Mouse (Mus musculus) layer of hippocampus, adult 2 months (tissue): ENCODE data around the gene Arid3b. TPM values are rescaled to one million over a fixed set of nuclear protein-coding genes. Genes with fewer than 3 reads are reported as not detected.
A peak's percentile ranks its signal among the peaks of the same experiment; 100 is the strongest.

Experiments
- DNase-seq, 2 experiments: peaks; one replicate each; pipeline ENCODE4 v3.0.0; 2022; ENCODE audit warnings: low spot score in 2 of 2
- H3K27ac ChIP-seq: fragments of 200-600 bp; 2 replicates; pipeline ENCODE4 v1.8.1; 2022
- H3K4me3 ChIP-seq: fragments of 200-600 bp; 2 replicates; pipeline ENCODE4 v1.8.1; 2022; ENCODE audit warnings: mild to moderate bottlenecking
- CTCF ChIP-seq: fragments of 200-600 bp; conservative IDR thresholded peaks from 2 replicates; pipeline ENCODE4 v1.8.1; 2022; ENCODE audit warnings: antibody characterized with exemption, mild to moderate bottlenecking, moderate library complexity
- total RNA-seq, 2 experiments: library from RNA; stranded (reverse); gene quantifications; 2 replicates each; pipeline ENCODE4 v1.2.3; 2021

The Arid3b gene
- total RNA-seq, 2 experiments from 2014 or later = 8.1 to 9.2 TPM

DNA sequence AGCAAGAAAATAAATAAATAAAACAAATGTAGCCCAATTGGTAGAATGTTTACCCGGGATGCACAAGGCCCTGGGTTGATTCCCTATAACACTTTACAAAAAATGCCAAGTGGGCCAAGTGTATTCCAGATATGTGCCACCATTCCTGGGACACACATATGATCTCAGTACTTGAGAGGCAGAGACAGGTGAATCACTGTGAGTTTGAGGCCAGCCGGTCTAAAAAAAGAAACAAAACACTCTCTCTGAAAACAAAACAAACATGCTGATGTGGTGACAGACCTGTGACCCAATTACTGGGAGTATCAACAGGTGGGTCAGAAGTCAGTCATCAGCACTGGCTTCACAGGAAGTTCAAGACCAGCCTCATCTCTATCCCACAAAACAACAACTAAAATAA, 19.9 kb upstream of the Arid3b start:
- DNase-seq = no peak
- TF ChIP-seq CTCF = no peak
- Histone ChIP-seq H3K27ac (no peak overlapping the region), H3K4me3 (no peak overlapping the region)

GRCm38 (mm10) chr9:57854280-57854679, 17.7 kb upstream of the Arid3b start:
- no peak for TF ChIP-seq CTCF
- Histone ChIP-seq H3K4me3 (no peak overlapping the region), H3K27ac (no peak overlapping the region)
- no peak for DNase-seq

DNA sequence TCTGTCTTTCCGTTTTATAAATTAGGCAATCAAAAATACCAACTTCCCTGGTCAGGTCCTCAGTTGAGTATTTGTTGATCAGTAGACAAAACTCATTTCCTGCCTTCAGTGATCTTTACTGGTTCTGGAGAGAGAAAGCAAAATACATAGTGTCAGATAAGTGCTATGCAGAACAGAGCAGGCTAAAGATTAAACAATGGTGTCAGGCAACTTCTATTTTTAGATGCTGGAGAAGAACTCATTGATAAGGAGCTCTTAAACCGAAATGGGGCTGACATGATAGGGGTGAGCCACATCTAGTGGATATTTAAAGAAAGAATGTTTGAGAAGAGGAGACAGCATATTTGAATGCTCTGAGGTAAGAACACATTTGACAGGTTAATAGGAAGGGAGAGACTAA, 2.4 kb upstream of the Arid3b start:
- Histone ChIP-seq H3K27ac (no peak overlapping the region), H3K4me3 (no peak overlapping the region)
- no peak for TF ChIP-seq CTCF
- DNase-seq = no peak

DNA sequence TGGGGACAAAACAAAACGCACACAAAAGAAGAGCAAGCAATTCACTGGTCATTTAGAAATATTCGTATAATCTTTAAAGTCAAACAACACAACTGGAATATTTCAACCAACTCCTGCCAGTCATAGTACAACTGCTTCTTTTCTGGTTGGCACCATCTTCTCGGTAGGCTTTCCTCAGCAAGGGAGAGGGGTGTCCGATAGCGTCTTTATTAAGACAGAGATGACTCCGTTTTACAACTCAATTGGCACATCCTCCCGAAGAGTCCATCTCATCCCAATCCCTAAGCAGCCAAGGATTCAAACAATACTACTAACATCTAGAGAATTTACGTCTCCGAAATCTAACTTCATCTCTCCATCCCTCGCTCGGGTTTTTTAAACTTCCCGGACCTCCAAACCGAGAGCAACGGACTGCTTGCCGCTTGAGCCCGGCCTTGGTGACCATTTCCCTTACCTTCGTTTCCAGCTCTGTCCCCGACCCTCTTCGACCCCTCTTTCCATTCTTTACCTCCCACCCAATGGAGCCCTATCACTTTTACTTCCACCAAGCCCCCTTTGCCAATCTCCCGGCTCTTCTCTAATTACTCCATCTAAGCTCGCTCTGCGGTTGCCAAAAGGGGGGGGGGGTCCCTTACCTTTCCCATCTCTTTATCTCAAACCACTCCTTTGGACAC, 615 bp downstream of the Arid3b start:
- peak overlapping the region; percentile 81 for H3K4me3 ChIP-seq
- peak overlapping the region; percentile 82 for H3K27ac ChIP-seq
- DNase-seq = no peak
- TF ChIP-seq CTCF = no peak

GRCm38 (mm10) chr9:57834629-57835417, 1.8 kb downstream of the Arid3b start:
- TF ChIP-seq CTCF = no peak
- no peak overlapping the region; the same call in 1 of the 2 replicates for H3K4me3 ChIP-seq
- DNase-seq = no peak
- H3K27ac ChIP-seq = no peak overlapping the region

- no peak overlapping the region for H3K4me3 ChIP-seq
- no peak overlapping the region for H3K27ac ChIP-seq
- TF ChIP-seq CTCF = no peak
- no peak for DNase-seq
These were observed 2.7 kb downstream of the Arid3b start for GRCm38 (mm10) chr9:57833762-57834471.

DNA sequence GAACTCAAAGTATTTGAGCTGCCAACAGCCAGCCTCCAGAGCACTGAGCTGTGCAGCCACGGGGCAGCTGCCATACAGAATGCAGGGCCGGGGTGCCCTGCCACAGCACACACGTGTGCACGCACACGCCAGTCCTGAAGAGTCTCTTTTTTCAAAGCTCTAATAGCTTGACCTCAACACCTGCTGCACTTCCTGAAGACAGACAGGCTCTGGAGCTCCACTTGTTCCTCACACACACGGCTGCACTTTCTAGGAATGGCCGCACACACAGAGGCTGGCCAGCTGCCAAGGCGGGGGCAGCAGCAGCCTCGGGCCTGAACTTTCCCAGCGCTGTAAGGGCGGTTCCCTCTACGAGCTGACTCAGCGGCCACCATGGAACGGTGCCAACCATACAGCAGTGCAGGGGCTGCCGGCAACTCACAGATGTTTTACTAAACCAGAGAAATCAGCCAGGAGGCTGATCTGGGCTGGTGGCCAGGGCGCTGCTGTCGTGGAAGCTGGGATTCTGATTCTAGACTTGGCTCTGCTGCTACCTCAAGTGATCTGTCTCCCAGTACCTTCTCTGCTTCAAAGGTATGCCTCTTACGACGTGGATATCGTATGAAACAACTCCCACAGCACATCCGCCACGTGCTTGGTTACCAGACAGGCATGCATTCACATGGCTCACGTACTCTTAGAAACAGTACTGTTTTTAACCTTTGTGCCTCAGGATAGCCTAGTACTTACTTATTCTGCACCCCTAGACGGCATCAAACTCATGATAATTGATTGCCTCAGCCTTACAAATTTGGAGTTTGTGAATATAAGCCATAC, 5.1 kb downstream of the Arid3b start:
- Histone ChIP-seq H3K27ac (peak overlapping the region; percentile 12; the same call in 1 of the 2 replicates), H3K4me3 (peak overlapping the region; percentile 6; the same call in 1 of the 2 replicates)
- DNase-seq = peak; percentile 84 to 86
- TF ChIP-seq CTCF = no peak

GRCm38 (mm10) chr9:57829812-57830557, 6.6 kb downstream of the Arid3b start:
- no peak for DNase-seq
- TF ChIP-seq CTCF = no peak
- Histone ChIP-seq H3K4me3 (no peak overlapping the region), H3K27ac (no peak overlapping the region)

- no peak overlapping the region for H3K27ac ChIP-seq
- no peak for DNase-seq
- no peak for TF ChIP-seq CTCF
- H3K4me3 ChIP-seq = no peak overlapping the region
These were observed 13.2 kb downstream of the Arid3b start for GRCm38 (mm10) chr9:57823397-57823796.

- no peak for DNase-seq
- Histone ChIP-seq H3K4me3 (no peak overlapping the region), H3K27ac (no peak overlapping the region)
- TF ChIP-seq CTCF = no peak
These were observed 13.8 kb downstream of the Arid3b start for GRCm38 (mm10) chr9:57822812-57823211.

DNA sequence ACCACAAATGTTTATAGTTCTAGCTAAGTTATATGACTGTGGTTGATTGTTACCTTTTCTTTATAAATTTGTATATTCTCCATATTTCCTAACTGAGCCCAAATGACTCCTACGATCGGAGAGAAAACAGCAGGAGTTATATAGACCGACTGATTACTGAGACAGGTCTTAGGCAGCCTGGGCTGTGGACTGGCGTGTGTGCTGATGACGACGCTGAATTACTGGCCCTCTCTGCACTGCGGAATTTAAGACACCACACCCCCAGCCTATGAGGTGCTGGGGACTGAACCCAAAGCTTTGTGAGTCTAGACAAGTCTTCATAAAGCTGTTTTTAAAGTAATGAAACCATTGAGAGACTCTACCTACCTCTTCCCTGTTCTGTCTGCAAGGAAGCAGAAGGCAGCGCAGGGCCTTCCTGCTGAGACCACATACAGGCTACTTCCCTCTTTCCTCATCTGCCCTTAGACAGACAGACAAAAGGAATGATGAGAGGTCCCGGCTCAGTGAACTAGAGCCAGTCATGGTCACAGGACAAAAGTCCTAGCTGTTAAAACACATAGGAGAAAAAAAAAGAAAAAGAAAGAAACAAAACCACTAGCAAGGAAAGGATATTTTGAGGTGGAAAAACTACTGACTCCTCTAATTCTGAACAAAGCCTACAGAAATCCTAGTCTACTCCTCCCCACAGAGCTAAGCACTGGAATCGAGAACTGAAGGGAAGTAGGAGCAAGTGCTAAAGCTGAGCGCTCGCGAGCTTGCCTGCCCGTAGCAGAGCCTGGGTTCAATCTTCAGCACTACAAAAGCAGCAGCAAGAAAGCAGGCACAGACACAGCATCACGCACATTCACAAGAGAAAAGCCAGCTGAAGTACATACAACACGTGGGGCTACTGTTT, 16.2 kb downstream of the Arid3b start:
- no peak for DNase-seq
- Histone ChIP-seq H3K4me3 (no peak overlapping the region), H3K27ac (no peak overlapping the region)
- no peak for TF ChIP-seq CTCF
